Mouse (Mus musculus): ENCODE data around the gene Tmem201.

GRCm38 (mm10) chr4:149688861-149689260 is 49.0 kb downstream of the Tmem201 start:
- TF ChIP-seq GATA1 (IDR thresholded peaks at IDR 0.05; ENCODE audit: borderline replicate concordance, low read length) (no peak), FLI1 (IDR thresholded peaks at IDR 0.05; ENCODE audit: low read length) (no peak)
